Mouse (Mus musculus) cerebral cortex, adult 2 months (tissue): ENCODE measurements around the gene Itpr2.

Experiments
- WGBS: fragments of 180-500 bp; shearing (Covaris S2); methylation state at CpG from one replicate; pipeline ENCODE4 v1.1.7; 2018; 5-methylcytosine and 5-hydroxymethylcytosine counted together

Gene Itpr2

GRCm38 (mm10) chr6:146222403-146223063 lies 279.5 kb downstream of the Itpr2 start:
- 84% methylated on average over 8 of the region's 8 CpGs for WGBS

- 72% methylated on average over 23 of the region's 23 CpGs for WGBS
Observed at GRCm38 (mm10) chr6:146221371-146222336, 280.4 kb downstream of the Itpr2 start.

- WGBS: 89% methylated on average over 5 of the region's 5 CpGs
Observed at GRCm38 (mm10) chr6:146220071-146220470, 282.0 kb downstream of the Itpr2 start.

- WGBS: 96% methylated on average over 12 of the region's 12 CpGs
Observed at GRCm38 (mm10) chr6:146219534-146219933, 282.5 kb downstream of the Itpr2 start.

GRCm38 (mm10) chr6:146215302-146215701 lies 286.7 kb downstream of the Itpr2 start:
- WGBS: 87% methylated on average over 2 of the region's 2 CpGs

- 98% methylated on average over 3 of the region's 3 CpGs for WGBS
Observed at GRCm38 (mm10) chr6:146212339-146212738, 289.7 kb downstream of the Itpr2 start.

- 87% methylated on average over 6 of the region's 6 CpGs for WGBS
Observed at GRCm38 (mm10) chr6:146211233-146211632, 290.8 kb downstream of the Itpr2 start.

- WGBS: 67% methylated on average over 6 of the region's 6 CpGs
Observed at GRCm38 (mm10) chr6:146208983-146209382, 293.0 kb downstream of the Itpr2 start.

- WGBS: 82% methylated on average over 10 of the region's 10 CpGs
Observed at GRCm38 (mm10) chr6:146207204-146207959, 294.6 kb downstream of the Itpr2 start.

- WGBS: 94% methylated on average over 2 of the region's 2 CpGs
Observed at GRCm38 (mm10) chr6:146205136-146205535, 296.9 kb downstream of the Itpr2 start.

GRCm38 (mm10) chr6:146204470-146204869 lies 297.6 kb downstream of the Itpr2 start:
- WGBS: 85% methylated on average over 4 of the region's 4 CpGs

- 95% methylated on average over 7 of the region's 7 CpGs for WGBS
Observed at GRCm38 (mm10) chr6:146197868-146198379, 304.1 kb downstream of the Itpr2 start.

GRCm38 (mm10) chr6:146196701-146197100 lies 305.3 kb downstream of the Itpr2 start:
- WGBS: 75% methylated on average over 1 of the region's 1 CpGs

GRCm38 (mm10) chr6:146195854-146196457 lies 306.1 kb downstream of the Itpr2 start:
- WGBS: 92% methylated on average over 7 of the region's 7 CpGs

- 86% methylated on average over 5 of the region's 5 CpGs for WGBS
Observed at GRCm38 (mm10) chr6:146191931-146192330, 310.1 kb downstream of the Itpr2 start.

GRCm38 (mm10) chr6:146190006-146190405 lies 312.0 kb downstream of the Itpr2 start:
- 88% methylated on average over 8 of the region's 8 CpGs for WGBS

- WGBS: 94% methylated on average over 2 of the region's 2 CpGs
Observed at GRCm38 (mm10) chr6:146185532-146185931, 316.5 kb downstream of the Itpr2 start.

- 71% methylated on average over 9 of the region's 9 CpGs for WGBS
Observed at GRCm38 (mm10) chr6:146184771-146185170, 317.3 kb downstream of the Itpr2 start.

GRCm38 (mm10) chr6:146174644-146175250 lies 327.3 kb downstream of the Itpr2 start:
- WGBS: 79% methylated on average over 4 of the region's 4 CpGs

GRCm38 (mm10) chr6:146170603-146171051 lies 331.4 kb downstream of the Itpr2 start:
- 71% methylated on average over 14 of the region's 14 CpGs for WGBS

GRCm38 (mm10) chr6:146167207-146167606 lies 334.8 kb downstream of the Itpr2 start:
- 89% methylated on average over 5 of the region's 5 CpGs for WGBS
